Mouse (Mus musculus) CH12.LX (cell line): ENCODE results near the gene Degs2. TPM values are rescaled to one million over a fixed set of nuclear protein-coding genes. Genes with fewer than 3 reads are reported as not detected.
A peak's percentile ranks its signal among the peaks of the same experiment; 100 is the strongest.

ENCODE experiments used
- DNase-seq: peaks from one replicate; pipeline ENCODE4 v3.0.0-alpha.2; 2013; ENCODE audit errors: extremely low read depth
- H3K27ac ChIP-seq: 2 replicates; pipeline ENCODE4 v1.5.1; 2012; ENCODE audit warnings: low read depth, mild to moderate bottlenecking, control low read depth, moderate library complexity; ENCODE audit not compliant: insufficient read depth
- H3K27me3 ChIP-seq: replicated peaks from 2 replicates; pipeline ENCODE3; 2012; ENCODE audit warnings: inconsistent platforms
- H3K36me3 ChIP-seq, 2 experiments: replicated peaks in 1 of 2; 2 replicates each; pipeline versions ENCODE3 to v1.6.1; 2012; ENCODE audit warnings: inconsistent platforms in 1 of 2, low read length in 1 of 2, mild to moderate bottlenecking in 1 of 2, mixed read lengths in 1 of 2, moderate library complexity in 1 of 2; ENCODE audit not compliant: control insufficient read depth in 1 of 2, insufficient read depth in 1 of 2
- H3K4me1 ChIP-seq, 2 experiments: 2 replicates each; pipeline ENCODE4 v1.6.1; 2012; ENCODE audit warnings: inconsistent platforms in 1 of 2, moderate library complexity in 1 of 2; ENCODE audit not compliant: insufficient read depth in 2 of 2, control insufficient read depth in 1 of 2
- H3K4me2 ChIP-seq: 2 replicates; pipeline ENCODE4 v1.6.1; 2012; ENCODE audit warnings: low read depth, mild to moderate bottlenecking, control low read depth; ENCODE audit not compliant: poor library complexity, insufficient read depth, severe bottlenecking
- H3K4me3 ChIP-seq, 3 experiments: fragments of 150-350 bp in 1 of 3; sonication (generic) in 1 of 3; replicated peaks in 1 of 3; 2 replicates each; pipeline versions ENCODE3 to v1.5.1; 2011 to 2012; ENCODE audit warnings: low read depth in 2 of 3, low read length in 2 of 3, mild to moderate bottlenecking in 2 of 3, moderate library complexity in 2 of 3, control low read depth in 1 of 3, improper control_type of control experiment in 1 of 3, inconsistent platforms in 1 of 3, mixed read lengths in 1 of 3; ENCODE audit not compliant: poor library complexity in 1 of 3
- H3K79me2 ChIP-seq: replicated peaks from 2 replicates; pipeline ENCODE4 v1.6.1; 2012; ENCODE audit warnings: mild to moderate bottlenecking, moderate library complexity; ENCODE audit not compliant: control insufficient read depth, poor library complexity, insufficient read depth, severe bottlenecking; ENCODE audit errors: extremely low read depth
- H3K9ac ChIP-seq: 2 replicates; pipeline ENCODE4 v1.6.1; 2012; ENCODE audit warnings: low read depth, mild to moderate bottlenecking, control low read depth, moderate library complexity; ENCODE audit not compliant: insufficient read depth
- H3K9me3 ChIP-seq: replicated peaks from 2 replicates; pipeline ENCODE3; 2012; ENCODE audit warnings: low read length, inconsistent platforms, mixed read lengths
- CHD2 ChIP-seq: IDR thresholded peaks from 2 replicates; pipeline ENCODE4 v1.6.1; 2011; ENCODE audit warnings: low read length, improper control_type of control experiment
- CTCF ChIP-seq, 2 experiments: IDR thresholded peaks in 1 of 2; conservative IDR thresholded peaks in 1 of 2; 2 replicates each; pipeline ENCODE4 v1.5.1; 2011 to 2012; ENCODE audit warnings: low read depth in 2 of 2, low read length in 2 of 2, improper control_type of control experiment in 1 of 2, inconsistent platforms in 1 of 2, mild to moderate bottlenecking in 1 of 2, moderate library complexity in 1 of 2
- EP300 ChIP-seq: IDR thresholded peaks from 2 replicates; pipeline ENCODE4 v1.6.1; 2011; ENCODE audit warnings: low read length, improper control_type of control experiment
- IRF4 ChIP-seq: IDR thresholded peaks from 2 replicates; pipeline ENCODE4 v1.6.1; 2014; ENCODE audit warnings: low read depth, mild to moderate bottlenecking, inconsistent platforms, low read length, improper control_type of control experiment
- JUND ChIP-seq: conservative IDR thresholded peaks from 2 replicates; pipeline ENCODE4 v1.6.1; 2011; ENCODE audit warnings: low read depth, low read length, improper control_type of control experiment
- KAT2A ChIP-seq: IDR thresholded peaks from 2 replicates; pipeline ENCODE4 v1.6.1; 2012; ENCODE audit warnings: low read length, improper control_type of control experiment, inconsistent platforms; ENCODE audit not compliant: insufficient replicate concordance
- MAFK ChIP-seq: IDR thresholded peaks from 2 replicates; pipeline ENCODE4 v1.6.1; 2011; ENCODE audit warnings: low read length, improper control_type of control experiment; ENCODE audit not compliant: insufficient replicate concordance
- MAZ ChIP-seq: IDR thresholded peaks from 2 replicates; pipeline ENCODE4 v1.6.1; 2012; ENCODE audit warnings: low read depth, mild to moderate bottlenecking, inconsistent platforms, low read length, improper control_type of control experiment, moderate library complexity
- NELFE ChIP-seq: IDR thresholded peaks from 2 replicates; pipeline ENCODE4 v1.6.1; 2011; ENCODE audit warnings: low read depth, low read length, improper control_type of control experiment
- PAX5 ChIP-seq: IDR thresholded peaks from 2 replicates; pipeline ENCODE4 v1.6.1; 2012; ENCODE audit warnings: low read length, inconsistent platforms, mixed read lengths
- RAD21 ChIP-seq: IDR thresholded peaks from 2 replicates; pipeline ENCODE4 v1.6.1; 2011; ENCODE audit warnings: low read depth, mild to moderate bottlenecking, low read length, improper control_type of control experiment, moderate library complexity
- SMC3 ChIP-seq: IDR thresholded peaks from 2 replicates; pipeline ENCODE4 v1.6.1; 2011; ENCODE audit warnings: low read depth, low read length, improper control_type of control experiment
- TBP ChIP-seq: conservative IDR thresholded peaks from 2 replicates; pipeline ENCODE4 v1.6.1; 2011; ENCODE audit warnings: low read depth, low read length, improper control_type of control experiment
- USF1 ChIP-seq: IDR thresholded peaks from 2 replicates; pipeline ENCODE4 v1.6.1; 2014; ENCODE audit warnings: low read depth, mild to moderate bottlenecking, inconsistent platforms, low read length, improper control_type of control experiment
- dilution Hi-C: fragments of 300-500 bp; cut with MboI; formaldehyde crosslinking; loops from 2 replicates; pipeline ENCODE4 v1.14.3; 2020; ENCODE audit warnings: low sequenced_read_pairs; ENCODE audit not compliant: extremely low pct_unique_long_range_greater_than_20kb, extremely low pct_ligation_motif_present
- in situ Hi-C: fragments of 300-500 bp; cut with MboI; formaldehyde crosslinking; loops from 3 replicates; pipeline ENCODE4 v1.14.3; 2019; ENCODE audit warnings: low sequenced_read_pairs, low pct_ligation_motif_present, low pct_unique_long_range_greater_than_20kb, mixed read lengths
- polyA plus RNA-seq: library from polyadenylated mRNA; unstranded; fragments of >175 nt; gene quantifications from 2 replicates; pipeline ENCODE4 v1.2.1, GENCODE M21; 2012; ENCODE audit warnings: low read depth; ENCODE audit not compliant: insufficient read length
- total RNA-seq, 2 experiments: library from RNA; depleted of rRNA; stranded (reverse); fragments of 300-350 nt in 1 of 2; fragments of >200 nt in 1 of 2; gene quantifications; 2 replicates each; pipeline ENCODE4 v1.2.3; 2012 to 2014

Degs2 gene
- total and polyA plus RNA-seq, 3 experiments, result not detected

DNA sequence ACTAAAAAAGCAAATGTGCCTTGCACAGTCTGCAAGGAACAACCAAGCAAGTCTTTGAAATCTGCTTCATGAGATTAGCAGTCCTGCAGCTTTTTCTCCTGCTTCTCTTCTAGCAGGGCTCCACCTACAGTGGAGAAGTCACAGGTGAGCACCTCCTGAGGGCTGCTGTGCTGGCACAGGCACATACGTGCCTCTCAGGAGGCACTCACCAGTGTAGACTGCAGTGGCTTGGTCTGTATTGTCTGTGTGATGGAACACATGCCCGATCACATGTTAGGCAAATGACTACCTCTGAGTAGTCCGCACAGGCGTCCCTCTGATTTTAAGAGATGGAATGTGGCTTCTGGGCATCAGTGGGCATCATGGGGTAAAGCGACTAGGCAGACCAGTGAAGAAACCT lies 25.0 kb downstream of the Degs2 start:
- H3K4me3 ChIP-seq, result no peak overlapping the region
- no peak for TF ChIP-seq IRF4
- TF ChIP-seq RAD21, result no peak
- no peak for TF ChIP-seq EP300
- no peak for TF ChIP-seq TBP
- no peak overlapping the region for H3K9ac ChIP-seq
- dilution Hi-C loops (no loop called here), in situ Hi-C loops (no loop called here)
- H3K27ac ChIP-seq, result no peak overlapping the region
- no peak for DNase-seq
- no peaks in the 10 kb centered on the region for H3K27me3 ChIP-seq
- H3K4me2 ChIP-seq, result no peak overlapping the region
- H3K36me3 ChIP-seq, result peaks cover 0 to 72% of the 10 kb centered on the region in 2 experiments
- H3K9me3 ChIP-seq, result no peaks in the 10 kb centered on the region
- no peaks in the 10 kb centered on the region for H3K79me2 ChIP-seq
- H3K4me1 ChIP-seq, result peaks cover 2 to 9% of the 10 kb centered on the region in 2 experiments

DNA sequence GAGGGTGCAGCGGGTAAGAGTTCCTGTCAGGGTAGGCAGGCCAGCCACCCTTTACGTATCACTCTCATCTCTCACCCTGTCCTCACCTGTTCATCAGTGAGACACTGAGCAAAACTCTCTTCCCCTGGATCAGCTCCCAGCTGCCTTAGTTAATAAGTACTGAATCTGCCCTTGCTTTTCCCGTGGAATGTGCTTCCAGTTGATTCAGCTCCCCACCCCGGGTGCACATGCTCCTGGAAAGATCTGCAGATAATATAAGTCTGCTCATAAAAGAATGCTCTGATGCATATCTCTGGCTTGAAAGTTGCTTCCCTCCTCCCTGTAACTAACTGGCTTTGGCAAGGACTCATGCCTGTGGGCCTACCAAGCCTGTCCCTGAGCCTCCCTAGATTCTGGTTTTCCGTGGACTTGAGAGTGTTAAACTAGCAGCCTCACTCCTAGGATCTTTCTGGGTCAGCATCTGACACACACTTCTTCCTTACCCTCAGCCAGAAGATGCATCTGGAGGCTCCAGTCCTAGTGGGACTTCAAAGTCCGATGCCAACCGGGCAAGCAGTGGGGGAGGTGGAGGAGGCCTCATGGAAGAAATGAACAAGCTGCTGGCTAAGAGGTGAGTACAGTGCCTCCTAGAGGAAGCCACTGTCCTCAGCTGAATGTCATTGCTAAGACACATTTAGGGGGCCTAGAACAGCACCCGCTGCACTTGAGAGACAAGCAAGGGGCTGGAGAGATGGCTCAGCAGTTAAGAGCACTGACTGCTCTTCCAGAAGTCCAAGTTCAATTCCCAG lies 26.3 kb downstream of the Degs2 start:
- H3K4me2 ChIP-seq, result no peak overlapping the region
- dilution Hi-C loops, result no loop called here
- H3K9me3 ChIP-seq, result no peaks in the 10 kb centered on the region
- H3K27me3 ChIP-seq, result no peaks in the 10 kb centered on the region
- peak in 1 of 2 experiments; percentile 26; a peak in 2 of 4 replicates for TF ChIP-seq CTCF (conservative IDR thresholded peaks at IDR 0.05 in 1 of 2, IDR thresholded peaks at IDR 0.05 in 1 of 2; ENCODE audit: low read depth in 2 of 2, low read length in 2 of 2)
- no peak; the same call in 1 of the 2 replicates for TF ChIP-seq RAD21
- no peak for TF ChIP-seq PAX5
- no peak for TF ChIP-seq TBP
- TF ChIP-seq CHD2, result no peak
- no peak for TF ChIP-seq NELFE
- TF ChIP-seq, all 38 proteins: peak for 1
- Histone ChIP-seq H3K9ac (no peak overlapping the region), H3K79me2 (no peaks in the 10 kb centered on the region), H3K27ac (no peak overlapping the region), H3K36me3 (peaks cover 0 to 68% of the 10 kb centered on the region in 2 experiments), H3K4me1 (no peaks in the 10 kb centered on the region), H3K4me3 (no peak overlapping the region)
- in situ Hi-C loops, result no loop called here
- no peak for DNase-seq

DNA sequence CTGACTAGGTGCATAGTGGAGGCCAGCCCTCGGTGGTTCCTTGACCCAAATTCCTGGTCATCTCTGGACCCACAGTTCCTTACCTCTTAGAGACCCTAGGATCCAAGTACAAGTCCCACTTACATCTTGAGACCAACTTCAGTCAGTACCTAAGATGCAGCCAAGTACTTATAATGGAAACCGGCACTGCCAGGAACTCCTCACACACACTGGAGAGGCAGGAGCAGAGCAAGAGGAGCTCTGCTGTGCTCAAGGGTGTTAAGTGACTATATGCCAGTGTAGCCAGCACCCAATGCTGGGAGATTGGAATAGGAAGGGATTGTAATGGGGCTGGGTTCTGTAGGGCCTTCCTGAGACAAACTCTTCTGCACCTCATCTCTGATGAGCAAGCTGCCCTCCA lies 27.2 kb downstream of the Degs2 start:
- Histone ChIP-seq H3K27ac (no peak overlapping the region), H3K79me2 (no peaks in the 10 kb centered on the region), H3K9ac (no peak overlapping the region), H3K36me3 (peaks cover 0 to 68% of the 10 kb centered on the region in 2 experiments), H3K4me2 (no peak overlapping the region), H3K27me3 (no peaks in the 10 kb centered on the region), H3K9me3 (no peaks in the 10 kb centered on the region), H3K4me3 (no peak overlapping the region), H3K4me1 (no peaks in the 10 kb centered on the region)
- in situ Hi-C loops, result no loop called here
- no peak for TF ChIP-seq USF1
- TF ChIP-seq MAZ, result no peak
- TF ChIP-seq SMC3, result no peak
- no peak for TF ChIP-seq EP300
- TF ChIP-seq MAFK, result no peak
- TF ChIP-seq JUND, result no peak
- no peak for TF ChIP-seq RAD21
- no peak for TF ChIP-seq PAX5
- TF ChIP-seq KAT2A, result no peak
- dilution Hi-C loops, result no loop called here
- no peak for DNase-seq
